Mouse (Mus musculus): ENCODE data around the gene Mapk14.

- no peak for TF ChIP-seq CTCF (IDR thresholded peaks at IDR 0.05; ENCODE audit: borderline replicate concordance, insufficient read depth, low read depth, low read length)
- no peak for TF ChIP-seq POLR2A (IDR thresholded peaks at IDR 0.05; ENCODE audit: borderline replicate concordance, insufficient read depth, low read length)
Observed at GRCm38 (mm10) chr17:28779735-28780134, 88.6 kb downstream of the Mapk14 start.
